Mouse (Mus musculus): ENCODE measurements around the gene Gale. TPM values are rescaled to one million over a fixed set of nuclear protein-coding genes. Genes with fewer than 3 reads are reported as not detected.
A peak's percentile ranks its signal among the peaks of the same experiment; 100 is the strongest.

Gale gene
- polyA plus RNA-seq, 1 experiment from 2014 or later: 96.5 TPM

DNA sequence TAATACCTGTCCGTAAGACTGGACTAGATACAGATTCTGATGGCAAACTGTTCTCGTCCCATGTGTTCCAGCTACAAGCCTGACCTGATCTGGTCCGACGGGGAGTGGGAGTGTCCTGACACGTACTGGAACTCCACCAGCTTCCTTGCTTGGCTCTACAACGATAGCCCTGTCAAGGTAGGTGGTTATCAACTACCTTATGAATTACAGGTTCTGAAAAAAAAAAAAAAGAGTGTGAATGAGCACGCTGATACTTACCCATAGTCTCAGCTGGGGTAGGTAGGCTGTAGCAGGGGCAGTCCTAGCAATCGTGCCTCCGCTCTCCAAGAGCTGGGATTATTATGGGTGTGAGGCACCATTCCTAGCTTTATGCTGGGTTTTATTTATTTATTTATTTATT lies 33.7 kb upstream of the Gale start:
- WGBS (ENCODE audit: insufficient replicate concordance): 89% methylated on average over 9 of the region's 9 CpGs

DNA sequence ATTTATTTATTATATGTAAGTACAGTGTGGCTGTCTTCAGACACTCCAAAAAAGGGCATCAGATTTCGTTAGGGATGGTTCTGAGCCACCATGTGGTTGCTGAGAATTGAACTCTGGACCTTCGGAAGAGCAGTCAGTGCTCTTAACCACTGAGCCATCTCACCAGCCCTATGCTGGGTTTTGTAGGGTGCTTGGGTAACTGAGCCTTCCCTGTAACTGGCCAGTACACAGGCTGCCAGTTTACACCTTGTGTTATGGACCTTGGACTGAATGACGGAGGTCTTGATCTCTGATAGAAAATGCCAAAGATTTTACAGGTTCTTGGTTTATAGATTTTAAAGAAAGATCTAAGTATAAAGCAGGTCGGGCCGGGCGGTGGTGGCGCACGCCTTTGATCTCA lies 33.3 kb upstream of the Gale start:
- H3K27ac ChIP-seq (ENCODE audit: low read depth): no peak overlapping the region
- H3K9me3 ChIP-seq (ENCODE audit: low read length): no peaks in the 10 kb centered on the region
- ATAC-seq (no peak), DNase-seq (no peak)
- H3K4me1 ChIP-seq (ENCODE audit: insufficient read depth): no peaks in the 10 kb centered on the region
- no peaks in the 10 kb centered on the region for H3K27me3 ChIP-seq (ENCODE audit: insufficient read depth, low read length)
- H3K4me2 ChIP-seq (ENCODE audit: low read depth, low read length): no peak overlapping the region
- WGBS (ENCODE audit: insufficient replicate concordance): 92% methylated on average over 8 of the region's 8 CpGs
- TF ChIP-seq CTCF (IDR thresholded peaks at IDR 0.05; ENCODE audit: low read depth) (no peak), EP300 (IDR thresholded peaks at IDR 0.05; ENCODE audit: low read depth) (no peak)
- H3K9ac ChIP-seq (replicated peaks): no peak overlapping the region
- peaks cover 37% of the 10 kb centered on the region for H3K36me3 ChIP-seq (replicated peaks; ENCODE audit: insufficient read depth, low read length)
- no peak overlapping the region for H3K4me3 ChIP-seq (ENCODE audit: low read depth, low read length)

More for the DNA sequence above, 33.7 kb upstream of the Gale start:
- Histone ChIP-seq H3K4me2 (ENCODE audit: low read depth, low read length) (no peak overlapping the region), H3K36me3 (replicated peaks; ENCODE audit: insufficient read depth, low read length) (peaks cover 39% of the 10 kb centered on the region), H3K9me3 (ENCODE audit: low read length) (no peaks in the 10 kb centered on the region), H3K9ac (replicated peaks) (no peak overlapping the region), H3K27me3 (ENCODE audit: insufficient read depth, low read length) (no peaks in the 10 kb centered on the region), H3K4me3 (ENCODE audit: low read depth, low read length) (no peak overlapping the region), H3K27ac (ENCODE audit: low read depth) (no peak overlapping the region), H3K4me1 (ENCODE audit: insufficient read depth) (no peaks in the 10 kb centered on the region)
- ATAC-seq (no peak), DNase-seq (no peak)
- TF ChIP-seq EP300 (IDR thresholded peaks at IDR 0.05; ENCODE audit: low read depth): no peak
- no peak for TF ChIP-seq CTCF (IDR thresholded peaks at IDR 0.05; ENCODE audit: low read depth)

GRCm38 (mm10) chr4:135931832-135932231 lies 31.7 kb upstream of the Gale start:
- no peaks in the 10 kb centered on the region for H3K9me3 ChIP-seq (ENCODE audit: low read length)
- peaks cover 33% of the 10 kb centered on the region for H3K36me3 ChIP-seq (replicated peaks; ENCODE audit: insufficient read depth, low read length)
- no peak overlapping the region for H3K27ac ChIP-seq (ENCODE audit: low read depth)
- TF ChIP-seq EP300 (IDR thresholded peaks at IDR 0.05; ENCODE audit: low read depth) (no peak), CTCF (IDR thresholded peaks at IDR 0.05; ENCODE audit: low read depth) (peak; percentile 82)
- no peak for ATAC-seq
- 73% methylated on average over 5 of the region's 5 CpGs for WGBS (ENCODE audit: insufficient replicate concordance)
- H3K4me2 ChIP-seq (ENCODE audit: low read depth, low read length): no peak overlapping the region
- no peaks in the 10 kb centered on the region for H3K27me3 ChIP-seq (ENCODE audit: insufficient read depth, low read length)
- no peak overlapping the region for H3K9ac ChIP-seq (replicated peaks)
- no peaks in the 10 kb centered on the region for H3K4me1 ChIP-seq (ENCODE audit: insufficient read depth)
- no peak for DNase-seq
- H3K4me3 ChIP-seq (ENCODE audit: low read depth, low read length): no peak overlapping the region

GRCm38 (mm10) chr4:135934708-135935500 lies 28.6 kb upstream of the Gale start:
- H3K4me1 ChIP-seq (ENCODE audit: insufficient read depth): no peaks in the 10 kb centered on the region
- no peak overlapping the region for H3K4me2 ChIP-seq (ENCODE audit: low read depth, low read length)
- TF ChIP-seq CTCF (IDR thresholded peaks at IDR 0.05; ENCODE audit: low read depth): no peak
- no peak for TF ChIP-seq EP300 (IDR thresholded peaks at IDR 0.05; ENCODE audit: low read depth)
- H3K4me3 ChIP-seq (ENCODE audit: low read depth, low read length): no peak overlapping the region
- peaks cover 31% of the 10 kb centered on the region for H3K36me3 ChIP-seq (replicated peaks; ENCODE audit: insufficient read depth, low read length)
- peak; percentile 44; the same call in 1 of the 2 replicates for ATAC-seq
- no peak for DNase-seq
- H3K9me3 ChIP-seq (ENCODE audit: low read length): no peaks in the 10 kb centered on the region
- H3K9ac ChIP-seq (replicated peaks): no peak overlapping the region
- H3K27me3 ChIP-seq (ENCODE audit: insufficient read depth, low read length): no peaks in the 10 kb centered on the region
- no peak overlapping the region for H3K27ac ChIP-seq (ENCODE audit: low read depth)
- WGBS (ENCODE audit: insufficient replicate concordance): 47% methylated on average over 12 of the region's 12 CpGs

DNA sequence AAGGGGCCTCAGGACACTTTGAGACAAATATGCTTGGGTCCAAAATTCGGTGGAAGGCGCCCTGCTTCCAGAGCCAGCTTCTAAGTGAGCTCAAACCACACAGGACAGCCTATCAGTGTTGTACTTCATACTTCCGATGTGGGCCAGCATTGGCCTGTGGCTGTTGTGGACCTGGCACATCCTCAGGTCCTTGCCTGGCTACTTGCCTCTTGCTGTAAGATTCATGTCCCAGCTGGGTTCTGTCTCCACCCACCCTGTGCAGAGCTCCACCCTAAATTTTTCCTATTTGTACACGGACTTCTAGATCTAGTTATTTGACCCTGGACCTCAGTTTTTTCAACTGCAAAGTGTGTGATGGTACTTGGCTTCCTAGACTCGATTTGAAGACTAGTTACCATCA lies 28.0 kb upstream of the Gale start:
- no peak overlapping the region for H3K27ac ChIP-seq (ENCODE audit: low read depth)
- DNase-seq: no peak

DNA sequence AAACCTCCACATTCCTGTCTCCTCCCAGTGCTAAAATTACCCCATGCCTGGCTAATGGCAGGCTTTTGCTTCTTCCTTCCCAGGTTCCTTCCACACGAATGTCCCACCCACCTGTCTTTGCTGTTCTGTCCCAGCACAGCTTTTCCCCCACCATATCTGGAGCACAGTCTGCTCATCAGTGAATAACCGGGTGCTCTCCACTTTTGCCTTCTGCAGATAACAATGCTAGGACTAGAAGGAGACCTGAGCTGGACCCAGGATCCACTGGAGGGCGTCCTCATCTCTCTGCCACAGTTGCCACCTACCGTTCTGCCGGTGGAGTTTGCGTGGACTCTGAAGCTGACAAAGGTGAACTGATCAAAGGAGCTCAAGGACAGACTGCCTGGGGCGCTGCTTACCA lies 24.7 kb upstream of the Gale start:
- 56% methylated on average over 7 of the region's 7 CpGs for WGBS (ENCODE audit: insufficient replicate concordance)
- Histone ChIP-seq H3K27me3 (ENCODE audit: insufficient read depth, low read length) (no peaks in the 10 kb centered on the region), H3K4me3 (ENCODE audit: low read depth, low read length) (no peak overlapping the region), H3K4me2 (ENCODE audit: low read depth, low read length) (no peak overlapping the region), H3K9me3 (ENCODE audit: low read length) (no peaks in the 10 kb centered on the region), H3K4me1 (ENCODE audit: insufficient read depth) (0 out of 2 replicates have a peak, but pooled peaks cover 2% of the 10 kb centered on the region), H3K36me3 (replicated peaks; ENCODE audit: insufficient read depth, low read length) (peaks cover 23% of the 10 kb centered on the region; the same call in 1 of the 2 replicates), H3K9ac (replicated peaks) (no peak overlapping the region), H3K27ac (ENCODE audit: low read depth) (no peak overlapping the region)
- ATAC-seq (no peak), DNase-seq (no peak)
- TF ChIP-seq EP300 (IDR thresholded peaks at IDR 0.05; ENCODE audit: low read depth): no peak
- 0 out of 2 replicates have a peak, but pooled peaks have one; percentile 4 for TF ChIP-seq CTCF (IDR thresholded peaks at IDR 0.05; ENCODE audit: low read depth)

More for the DNA sequence above, 28.0 kb upstream of the Gale start:
- Histone ChIP-seq H3K9me3 (ENCODE audit: low read length) (no peaks in the 10 kb centered on the region), H3K4me3 (ENCODE audit: low read depth, low read length) (no peak overlapping the region), H3K27me3 (ENCODE audit: insufficient read depth, low read length) (no peaks in the 10 kb centered on the region), H3K4me1 (ENCODE audit: insufficient read depth) (no peaks in the 10 kb centered on the region), H3K9ac (replicated peaks) (no peak overlapping the region), H3K4me2 (ENCODE audit: low read depth, low read length) (no peak overlapping the region), H3K36me3 (replicated peaks; ENCODE audit: insufficient read depth, low read length) (peaks cover 33% of the 10 kb centered on the region)
- no peak for TF ChIP-seq CTCF (IDR thresholded peaks at IDR 0.05; ENCODE audit: low read depth)
- TF ChIP-seq EP300 (IDR thresholded peaks at IDR 0.05; ENCODE audit: low read depth): no peak
- ATAC-seq: no peak
- 66% methylated on average over 5 of the region's 5 CpGs for WGBS (ENCODE audit: insufficient replicate concordance)
